Mouse (Mus musculus) splenic B cell, adult 2 months (primary cell): ENCODE measurements around the gene Rgs7bp.
A peak's percentile ranks its signal among the peaks of the same experiment; 100 is the strongest.
"Not testable (repeated sequence)": the region's sequence is repeated elsewhere in the genome, so short reads cannot be mapped to it uniquely, and the experiment has no call there.

Experiments
- DNase-seq: peaks from one replicate; pipeline ENCODE4 v3.0.0-alpha.2; 2011; ENCODE audit warnings: low read depth, low spot score
- H3K27me3 ChIP-seq: 2 replicates; pipeline ENCODE4 v1.6.1; 2012; ENCODE audit warnings: mild to moderate bottlenecking, low read length, moderate library complexity, mixed read lengths; ENCODE audit not compliant: control insufficient read depth, poor library complexity, insufficient read depth, severe bottlenecking
- H3K36me3 ChIP-seq: 2 replicates; pipeline ENCODE4 v1.6.1; 2012; ENCODE audit warnings: mild to moderate bottlenecking, low read length, moderate library complexity, mixed read lengths; ENCODE audit not compliant: control insufficient read depth, poor library complexity, insufficient read depth, severe bottlenecking

The Rgs7bp gene

DNA sequence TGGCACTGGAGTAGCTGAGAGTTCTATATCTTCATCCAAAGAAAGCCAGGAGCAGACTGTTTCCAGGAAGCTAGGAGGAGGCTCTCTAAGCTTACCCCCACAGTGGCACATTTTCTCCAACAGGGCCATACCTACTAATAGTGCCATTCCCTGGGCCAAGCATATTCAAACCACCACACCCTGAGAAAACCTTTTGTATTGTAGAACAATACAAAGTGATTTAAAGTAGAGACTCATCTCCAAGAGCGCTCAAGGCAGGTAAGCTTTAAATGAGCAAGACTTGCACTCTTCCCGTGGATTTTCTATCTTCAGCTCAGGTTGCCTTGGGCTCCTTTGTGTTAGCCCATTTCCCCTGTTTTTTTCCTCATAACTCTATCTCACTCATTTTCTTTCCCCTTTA lies 118.1 kb downstream of the Rgs7bp start:
- H3K27me3 ChIP-seq, result no peaks in the 10 kb centered on the region
- DNase-seq, result no peak
- H3K36me3 ChIP-seq, result no peaks in the 10 kb centered on the region

DNA sequence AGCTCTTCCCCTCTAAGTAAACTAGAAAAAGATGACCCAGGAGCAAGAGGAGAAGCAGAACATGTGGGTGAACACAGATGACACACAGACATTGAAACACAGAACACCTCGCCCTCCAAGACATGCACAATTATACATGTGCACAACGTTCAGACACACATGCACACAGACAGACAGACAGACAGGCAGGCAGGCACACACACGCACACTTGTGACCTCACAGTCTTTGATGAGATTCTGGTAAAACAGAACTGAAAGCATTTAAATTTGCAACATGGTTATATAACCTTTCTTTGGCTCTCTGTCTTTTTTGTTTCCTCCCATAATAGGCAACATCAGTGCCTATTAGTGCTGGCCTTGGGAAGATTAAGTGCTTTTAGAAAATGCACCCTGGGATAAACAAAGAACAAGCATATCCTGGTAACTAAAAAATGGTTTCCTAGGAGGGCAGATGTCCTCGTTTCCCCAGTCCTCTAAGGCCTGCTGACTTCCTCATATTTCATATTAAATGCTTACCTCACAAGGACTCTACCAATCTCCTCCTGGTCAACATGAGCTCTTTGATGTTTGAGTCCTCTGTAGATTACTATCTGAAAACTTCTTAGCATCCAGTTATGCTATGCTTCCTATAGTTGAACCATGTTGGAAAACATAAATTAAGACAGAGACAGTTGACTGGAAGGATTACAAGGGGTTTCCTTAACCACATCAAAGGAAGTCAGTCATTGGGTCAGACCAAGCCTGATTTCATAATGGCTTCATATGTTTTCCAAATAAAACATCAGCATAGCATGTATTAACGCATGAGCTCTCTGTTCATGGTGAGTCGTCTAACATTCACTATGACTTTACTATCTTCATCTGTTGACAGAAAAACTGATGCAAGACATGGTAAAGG lies 122.8 kb downstream of the Rgs7bp start:
- H3K36me3 ChIP-seq, result no peaks in the 10 kb centered on the region
- H3K27me3 ChIP-seq, result no peaks in the 10 kb centered on the region
- DNase-seq, result no peak

DNA sequence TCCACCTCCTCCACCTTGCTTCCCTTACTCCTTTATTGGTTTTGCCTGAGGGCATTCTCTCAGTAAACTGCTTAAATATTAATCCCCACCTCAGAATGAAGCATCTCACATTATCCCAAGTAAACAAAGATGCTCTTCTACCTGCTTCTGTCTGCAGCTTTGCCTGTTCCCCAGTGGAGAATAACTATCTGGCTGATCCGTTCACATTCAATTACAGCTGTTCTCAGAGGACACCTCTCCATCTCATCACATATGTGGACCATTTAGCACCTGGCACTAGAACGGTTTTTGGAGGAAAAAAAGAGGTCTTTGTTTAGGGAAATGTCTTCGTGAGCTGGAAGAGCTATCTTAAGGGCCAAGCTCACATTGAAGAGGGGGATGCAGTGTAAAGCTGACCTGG lies 123.9 kb downstream of the Rgs7bp start:
- no peaks in the 10 kb centered on the region for H3K36me3 ChIP-seq
- DNase-seq, result no peak
- H3K27me3 ChIP-seq, result no peaks in the 10 kb centered on the region

DNA sequence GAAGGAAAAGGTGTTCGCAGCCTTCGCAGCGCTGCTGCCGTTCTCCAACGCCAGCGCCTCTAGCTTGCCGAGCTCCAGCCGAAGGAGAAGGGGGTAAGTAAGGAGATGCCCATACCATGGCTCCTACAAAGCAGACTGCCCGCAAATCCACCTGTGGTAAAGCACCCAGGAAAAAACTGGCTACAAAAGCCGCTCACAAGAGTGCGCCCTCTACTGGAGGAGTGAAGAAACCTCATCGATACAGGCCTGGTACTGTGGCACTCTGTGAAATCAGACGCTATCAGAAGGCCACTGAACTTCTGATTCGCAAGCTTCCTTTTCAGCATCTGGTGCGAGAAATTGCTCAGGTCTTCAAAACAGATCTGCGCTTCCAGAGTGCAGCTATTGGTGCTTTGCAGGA lies 136.1 kb downstream of the Rgs7bp start:
- DNase-seq, result peak; percentile 39

DNA sequence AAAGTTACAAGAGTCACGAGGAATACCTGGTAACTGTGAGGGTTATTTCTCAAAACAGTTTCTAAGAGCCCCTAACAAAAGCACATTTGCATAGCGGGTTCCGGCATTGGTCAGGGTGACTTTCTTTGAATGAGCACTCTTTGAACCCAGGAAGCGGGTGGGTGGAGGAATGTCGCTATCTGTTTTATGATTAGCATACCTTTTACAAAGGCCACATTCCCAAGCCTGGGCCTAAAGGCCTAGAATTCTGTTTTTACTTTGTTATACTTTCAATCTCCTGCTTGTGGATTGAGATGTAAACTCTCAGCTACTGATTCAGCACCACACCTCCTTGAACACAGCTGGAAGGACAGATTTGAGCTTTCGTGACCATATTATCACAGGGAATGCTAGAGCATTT lies 138.0 kb downstream of the Rgs7bp start:
- not testable (repeated sequence) for DNase-seq

More for the DNA sequence above, 136.1 kb downstream of the Rgs7bp start:
- no peaks in the 10 kb centered on the region; the same call in 1 of the 2 replicates for H3K27me3 ChIP-seq
- H3K36me3 ChIP-seq, result no peaks in the 10 kb centered on the region

DNA sequence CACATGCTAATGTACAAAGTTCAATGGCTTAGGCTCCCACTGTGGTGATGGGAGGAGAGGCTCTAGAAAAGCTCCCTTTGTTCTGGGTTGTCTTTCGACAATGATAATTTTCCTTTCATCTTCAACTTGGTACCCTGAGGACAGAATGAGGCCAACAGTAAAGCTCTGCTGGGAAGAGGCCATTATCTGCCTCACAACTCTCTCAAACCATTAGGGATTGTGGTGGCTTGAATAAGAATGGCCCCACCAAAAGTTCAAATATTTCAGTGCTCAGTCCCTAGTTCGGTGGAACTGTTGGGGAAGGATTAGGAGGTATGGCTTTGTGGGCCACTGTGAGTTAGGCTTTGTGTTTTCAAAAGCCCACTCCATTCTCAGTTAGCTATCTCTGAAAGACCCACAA lies 138.6 kb downstream of the Rgs7bp start:
- Histone ChIP-seq H3K27me3 (no peaks in the 10 kb centered on the region; the same call in 1 of the 2 replicates), H3K36me3 (no peaks in the 10 kb centered on the region)
- DNase-seq, result no peak

More for the DNA sequence above, 138.0 kb downstream of the Rgs7bp start:
- H3K36me3 ChIP-seq, H3K27me3 ChIP-seq: not testable (repeated sequence)

DNA sequence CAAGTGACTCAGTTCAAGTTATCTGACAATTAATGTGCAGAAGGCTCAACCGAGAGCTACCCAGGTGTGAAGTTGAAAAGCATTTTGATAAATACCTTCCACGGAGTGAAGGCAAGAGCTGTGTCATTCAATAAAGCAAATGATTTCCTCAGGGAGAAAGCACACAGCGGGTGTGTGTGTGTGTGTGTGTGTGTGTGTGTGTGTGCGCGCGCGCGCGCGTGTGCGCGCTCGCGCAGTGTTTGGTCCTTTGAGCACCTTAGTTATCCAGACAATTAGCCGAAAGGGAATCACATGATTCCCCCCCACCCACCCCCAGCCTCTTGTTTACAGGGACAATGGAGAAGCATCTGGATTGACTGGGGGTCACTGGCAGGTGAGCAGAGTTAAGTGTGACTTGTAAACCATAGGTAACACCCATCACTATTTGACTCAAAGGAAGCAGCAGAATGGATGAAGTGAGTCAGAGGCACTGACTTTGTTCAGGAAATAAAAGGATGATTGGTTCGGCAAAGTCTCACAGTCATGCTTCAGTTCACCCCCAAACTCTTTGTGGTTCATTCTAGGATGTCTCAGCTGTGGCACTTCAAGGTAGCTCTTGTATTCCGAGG lies 140.3 kb downstream of the Rgs7bp start:
- no peak for DNase-seq
- Histone ChIP-seq H3K27me3 (no peaks in the 10 kb centered on the region; the same call in 1 of the 2 replicates), H3K36me3 (no peaks in the 10 kb centered on the region)

DNA sequence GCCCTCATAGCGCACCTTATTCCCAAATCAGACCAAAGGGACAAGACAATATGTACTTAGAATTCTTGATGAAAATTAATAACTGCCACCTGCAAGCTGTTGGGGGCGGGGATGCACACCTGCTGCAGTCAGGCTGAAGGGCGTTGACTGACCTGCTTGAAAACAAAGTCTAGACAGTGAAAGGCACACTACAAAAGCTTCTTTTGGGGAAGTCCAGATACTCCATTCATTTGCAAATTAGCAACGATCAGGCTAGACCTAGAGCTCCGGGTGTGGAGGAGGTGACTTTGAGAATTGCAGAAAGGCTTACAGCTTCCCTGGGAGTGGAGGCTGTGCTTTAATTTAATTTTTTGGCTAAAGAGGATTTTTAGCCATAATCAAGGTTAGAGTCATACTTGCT lies 143.1 kb downstream of the Rgs7bp start:
- H3K36me3 ChIP-seq, H3K27me3 ChIP-seq, DNase-seq: not testable (repeated sequence)

DNA sequence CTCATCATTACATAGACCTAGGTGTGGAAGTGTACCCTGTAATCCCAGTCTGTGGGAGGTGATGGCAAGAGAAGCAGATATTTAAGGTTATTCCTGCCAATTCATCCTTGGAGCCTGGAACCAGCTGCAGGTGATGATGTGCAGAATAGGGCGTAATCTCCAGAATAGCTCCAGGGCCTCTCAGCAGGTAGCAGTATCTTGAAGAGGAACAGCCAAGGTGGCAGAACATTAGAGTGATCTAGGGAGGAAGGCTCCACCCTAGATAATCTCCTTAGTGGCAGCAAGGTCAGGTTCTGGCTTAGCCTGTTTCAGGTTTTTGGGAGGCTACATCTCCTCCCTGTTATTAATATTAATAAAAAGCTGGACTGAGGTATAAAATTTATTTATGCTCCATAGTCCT lies 143.7 kb downstream of the Rgs7bp start:
- DNase-seq, H3K36me3 ChIP-seq, H3K27me3 ChIP-seq: not testable (repeated sequence)

DNA sequence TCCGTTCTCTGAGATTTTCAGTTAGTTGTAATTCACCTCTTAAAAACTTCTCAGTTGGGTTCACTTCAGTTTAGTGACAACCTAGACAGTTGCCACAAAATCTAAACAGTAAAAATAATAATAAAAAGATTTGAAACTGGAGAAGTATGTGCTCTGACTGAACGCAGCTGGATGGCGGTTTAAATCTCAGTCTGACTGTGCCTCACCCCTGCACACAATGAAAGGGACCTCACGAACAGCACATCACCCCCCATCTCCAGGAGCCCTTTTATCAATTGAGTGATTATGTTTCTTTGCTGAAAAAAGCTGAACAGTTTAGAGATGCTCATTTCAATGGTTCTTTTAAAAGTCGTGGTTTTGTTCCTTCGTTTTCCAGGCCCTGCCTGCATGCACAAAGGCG lies 146.0 kb downstream of the Rgs7bp start:
- no peaks in the 10 kb centered on the region for H3K36me3 ChIP-seq
- DNase-seq, result no peak
- no peaks in the 10 kb centered on the region for H3K27me3 ChIP-seq
